Mouse (Mus musculus): ENCODE results near the gene Ncln. TPM values are rescaled to one million over a fixed set of nuclear protein-coding genes. Genes with fewer than 3 reads are reported as not detected.

The Ncln gene
- polyA plus RNA-seq (2015; fragmentation: Nextera tagmentation; extraction: Ambion mirVana), result 61.1 and 61.3 TPM in 2 replicates

DNA sequence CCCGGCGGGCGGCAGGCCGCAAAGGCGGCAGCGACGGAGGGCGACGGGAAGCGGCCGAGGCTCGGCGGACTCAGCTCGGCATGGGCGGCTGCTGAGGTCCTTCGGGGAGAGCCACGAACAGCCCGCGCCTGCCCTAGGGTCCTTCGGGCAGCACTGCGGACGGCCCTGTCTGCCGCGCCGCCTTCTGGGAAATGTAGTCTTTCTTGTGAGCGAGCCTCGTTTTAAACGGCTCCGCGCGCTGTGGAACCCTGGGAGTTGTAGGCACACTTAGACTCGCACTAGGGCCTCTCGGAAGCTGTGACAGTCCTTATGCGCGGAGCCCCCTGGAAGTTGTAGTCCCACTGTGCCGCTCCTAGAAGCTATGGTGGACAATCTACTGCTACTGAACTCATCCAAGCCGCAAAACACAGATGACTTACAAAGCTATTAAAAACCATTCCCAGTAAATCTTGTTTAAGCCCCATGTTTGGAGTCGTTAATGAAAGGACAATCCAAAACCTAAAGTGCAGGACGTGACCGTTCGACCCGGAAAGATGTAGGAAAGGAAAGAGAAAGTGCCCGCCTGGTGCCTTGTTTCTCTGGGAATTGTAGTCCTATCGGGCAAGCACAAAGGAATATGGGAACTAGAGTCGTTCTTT is at the start of gene Ncln:
Gene Ncln (minus strand): TSS at position 129 of the 638 bp plus-strand sequence.
- H3K9ac ChIP-seq (ENCODE audit: low read depth, low read length), result peak within 1 kb of the TSS; percentile 76
- H3K9me3 ChIP-seq (replicated peaks; ENCODE audit: control insufficient read depth, low read length, poor library complexity, severe bottlenecking), result no peaks in the 10 kb centered on the region
- H3K27me3 ChIP-seq (ENCODE audit: control insufficient read depth, insufficient read depth, low read depth, low read length), result no peaks in the 10 kb centered on the region
- peaks cover 18% of the 10 kb centered on the region for H3K4me1 ChIP-seq (ENCODE audit: control insufficient read depth, insufficient read depth, low read length)
- ATAC-seq, result peak; percentile 96
- H3K4me3 ChIP-seq (ENCODE audit: low read depth, low read length), result peak within 1 kb of the TSS; percentile 77
- H3K4me2 ChIP-seq (ENCODE audit: low read length), result peak within 1 kb of the TSS; percentile 100
- H3K27ac ChIP-seq (ENCODE audit: low read length), result peak within 1 kb of the TSS; percentile 84
- H3K36me3 ChIP-seq (ENCODE audit: control insufficient read depth, insufficient read depth, low read length), result peaks cover 13% of the 10 kb centered on the region
- WGBS, result under 1% methylated on average over 45 of the region's 45 CpGs

GRCm38 (mm10) chr10:81545161-81545747 is 49.1 kb upstream of the Ncln start, which contains the start of gene Gna11:
Gna11 (minus strand) TSS chr10:81545190.
- Histone ChIP-seq H3K4me2 (ENCODE audit: low read length) (peak within 1 kb of the TSS; percentile 90), H3K4me3 (ENCODE audit: low read depth, low read length) (peak within 1 kb of the TSS; percentile 92), H3K9me3 (replicated peaks; ENCODE audit: control insufficient read depth, low read length, poor library complexity, severe bottlenecking) (no peaks in the 10 kb centered on the region), H3K36me3 (ENCODE audit: control insufficient read depth, insufficient read depth, low read length) (no peaks in the 10 kb centered on the region), H3K4me1 (ENCODE audit: control insufficient read depth, insufficient read depth, low read length) (peaks cover 23% of the 10 kb centered on the region), H3K27ac (ENCODE audit: low read length) (peak within 1 kb of the TSS; percentile 89), H3K9ac (ENCODE audit: low read depth, low read length) (peak within 1 kb of the TSS; percentile 89), H3K27me3 (ENCODE audit: control insufficient read depth, insufficient read depth, low read depth, low read length) (no peaks in the 10 kb centered on the region)
- peak; percentile 96 for ATAC-seq
- WGBS, result under 1% methylated on average over 57 of the region's 59 CpGs

GRCm38 (mm10) chr10:81544296-81545160 is 48.3 kb upstream of the Ncln start:
- H3K27me3 ChIP-seq (ENCODE audit: control insufficient read depth, insufficient read depth, low read depth, low read length), result no peaks in the 10 kb centered on the region
- peak overlapping the region; percentile 92 for H3K4me3 ChIP-seq (ENCODE audit: low read depth, low read length)
- H3K9ac ChIP-seq (ENCODE audit: low read depth, low read length), result peak overlapping the region; percentile 89
- peaks cover 23% of the 10 kb centered on the region for H3K4me1 ChIP-seq (ENCODE audit: control insufficient read depth, insufficient read depth, low read length)
- ATAC-seq, result peak; percentile 61
- WGBS, result under 1% methylated on average over 86 of the region's 93 CpGs
- no peaks in the 10 kb centered on the region for H3K9me3 ChIP-seq (replicated peaks; ENCODE audit: control insufficient read depth, low read length, poor library complexity, severe bottlenecking)
- H3K36me3 ChIP-seq (ENCODE audit: control insufficient read depth, insufficient read depth, low read length), result no peaks in the 10 kb centered on the region
- H3K4me2 ChIP-seq (ENCODE audit: low read length), result peak overlapping the region; percentile 90
- peak overlapping the region; percentile 89 for H3K27ac ChIP-seq (ENCODE audit: low read length)

- no peak for ATAC-seq
- Histone ChIP-seq H3K4me1 (ENCODE audit: control insufficient read depth, insufficient read depth, low read length) (peaks cover 23% of the 10 kb centered on the region), H3K27ac (ENCODE audit: low read length) (no peak overlapping the region), H3K9ac (ENCODE audit: low read depth, low read length) (peak overlapping the region; percentile 89), H3K4me2 (ENCODE audit: low read length) (peak overlapping the region; percentile 90), H3K36me3 (ENCODE audit: control insufficient read depth, insufficient read depth, low read length) (no peaks in the 10 kb centered on the region), H3K9me3 (replicated peaks; ENCODE audit: control insufficient read depth, low read length, poor library complexity, severe bottlenecking) (no peaks in the 10 kb centered on the region), H3K4me3 (ENCODE audit: low read depth, low read length) (peak overlapping the region; percentile 92), H3K27me3 (ENCODE audit: control insufficient read depth, insufficient read depth, low read depth, low read length) (no peaks in the 10 kb centered on the region)
- WGBS, result 63% methylated on average over 1 of the region's 1 CpGs
Measured at GRCm38 (mm10) chr10:81543633-81544032, 47.4 kb upstream of the Ncln start.

DNA sequence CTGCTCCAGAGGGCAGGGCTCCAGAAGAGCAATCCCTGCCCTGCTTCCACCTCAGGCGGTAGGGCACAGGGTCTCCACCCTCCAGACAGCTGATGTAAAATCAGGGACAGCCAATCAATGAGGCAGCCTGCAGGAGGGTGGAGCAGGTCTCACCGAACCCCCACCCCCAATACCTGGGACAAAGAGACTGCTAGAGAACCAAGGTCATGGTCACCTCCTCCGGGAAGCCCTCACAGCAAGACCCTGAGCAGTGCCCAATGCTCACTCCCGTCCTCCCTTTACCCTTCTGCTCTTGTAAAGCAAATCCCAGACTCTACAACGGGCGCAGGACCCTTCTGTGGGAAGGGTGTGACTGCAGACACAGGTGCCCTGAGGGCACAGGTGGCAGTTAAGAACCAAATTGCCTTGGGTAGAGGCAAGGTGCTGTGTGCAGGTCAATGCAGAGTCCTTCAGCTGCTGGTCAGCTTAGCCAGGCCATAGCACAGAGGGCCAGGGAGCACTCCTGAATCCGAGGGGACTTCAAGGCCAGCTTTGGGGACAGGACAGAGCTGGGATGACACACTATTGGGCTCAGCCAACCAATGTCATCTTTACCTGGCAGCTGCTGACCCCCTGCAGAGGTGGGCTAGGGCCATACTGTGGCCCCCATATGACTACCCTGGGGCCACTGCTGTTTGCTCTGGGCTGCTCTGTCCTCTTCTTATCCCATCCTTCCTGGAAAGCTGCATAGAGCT is 46.7 kb upstream of the Ncln start:
- Histone ChIP-seq H3K4me1 (ENCODE audit: control insufficient read depth, insufficient read depth, low read length) (peaks cover 23% of the 10 kb centered on the region), H3K36me3 (ENCODE audit: control insufficient read depth, insufficient read depth, low read length) (no peaks in the 10 kb centered on the region), H3K4me3 (ENCODE audit: low read depth, low read length) (peak overlapping the region; percentile 92), H3K27ac (ENCODE audit: low read length) (no peak overlapping the region), H3K9me3 (replicated peaks; ENCODE audit: control insufficient read depth, low read length, poor library complexity, severe bottlenecking) (no peaks in the 10 kb centered on the region), H3K27me3 (ENCODE audit: control insufficient read depth, insufficient read depth, low read depth, low read length) (no peaks in the 10 kb centered on the region), H3K4me2 (ENCODE audit: low read length) (peak overlapping the region; percentile 90), H3K9ac (ENCODE audit: low read depth, low read length) (peak overlapping the region; percentile 89; the same call in 1 of the 2 replicates)
- no peak for ATAC-seq
- 76% methylated on average over 7 of the region's 7 CpGs for WGBS

DNA sequence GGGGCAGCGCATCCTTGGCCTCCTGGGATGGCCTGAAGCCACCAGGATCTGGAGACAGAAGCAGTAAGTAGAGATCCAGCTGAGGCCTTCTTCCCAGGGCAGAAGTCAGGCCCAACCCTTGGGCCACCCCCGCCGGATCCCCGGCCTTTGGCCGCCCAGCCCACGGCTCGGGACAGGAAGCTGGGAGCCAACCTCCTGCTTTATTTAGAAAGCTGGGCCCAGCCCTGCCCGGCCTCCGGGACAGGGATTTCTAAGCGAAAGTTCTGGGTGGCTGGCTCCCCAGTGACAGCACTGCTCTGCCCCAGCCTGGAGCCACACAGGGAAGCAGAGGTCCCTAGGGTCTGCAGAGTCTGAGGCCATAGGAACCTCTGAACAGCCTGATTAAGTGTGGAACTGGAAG is 45.6 kb upstream of the Ncln start:
- Histone ChIP-seq H3K27ac (ENCODE audit: low read length) (no peak overlapping the region), H3K4me1 (ENCODE audit: control insufficient read depth, insufficient read depth, low read length) (peaks cover 23% of the 10 kb centered on the region), H3K4me2 (ENCODE audit: low read length) (no peak overlapping the region), H3K9ac (ENCODE audit: low read depth, low read length) (no peak overlapping the region), H3K9me3 (replicated peaks; ENCODE audit: control insufficient read depth, low read length, poor library complexity, severe bottlenecking) (no peaks in the 10 kb centered on the region), H3K36me3 (ENCODE audit: control insufficient read depth, insufficient read depth, low read length) (no peaks in the 10 kb centered on the region), H3K27me3 (ENCODE audit: control insufficient read depth, insufficient read depth, low read depth, low read length) (no peaks in the 10 kb centered on the region), H3K4me3 (ENCODE audit: low read depth, low read length) (no peak overlapping the region)
- 91% methylated on average over 10 of the region's 10 CpGs for WGBS
- ATAC-seq, result no peak

- peaks cover 23% of the 10 kb centered on the region for H3K4me1 ChIP-seq (ENCODE audit: control insufficient read depth, insufficient read depth, low read length)
- no peak overlapping the region for H3K9ac ChIP-seq (ENCODE audit: low read depth, low read length)
- no peaks in the 10 kb centered on the region for H3K9me3 ChIP-seq (replicated peaks; ENCODE audit: control insufficient read depth, low read length, poor library complexity, severe bottlenecking)
- WGBS, result 89% methylated on average over 5 of the region's 5 CpGs
- H3K4me2 ChIP-seq (ENCODE audit: low read length), result no peak overlapping the region
- no peak overlapping the region for H3K4me3 ChIP-seq (ENCODE audit: low read depth, low read length)
- no peak overlapping the region for H3K27ac ChIP-seq (ENCODE audit: low read length)
- no peak for ATAC-seq
- H3K36me3 ChIP-seq (ENCODE audit: control insufficient read depth, insufficient read depth, low read length), result no peaks in the 10 kb centered on the region
- no peaks in the 10 kb centered on the region for H3K27me3 ChIP-seq (ENCODE audit: control insufficient read depth, insufficient read depth, low read depth, low read length)
Measured at GRCm38 (mm10) chr10:81541363-81541762, 45.2 kb upstream of the Ncln start.

DNA sequence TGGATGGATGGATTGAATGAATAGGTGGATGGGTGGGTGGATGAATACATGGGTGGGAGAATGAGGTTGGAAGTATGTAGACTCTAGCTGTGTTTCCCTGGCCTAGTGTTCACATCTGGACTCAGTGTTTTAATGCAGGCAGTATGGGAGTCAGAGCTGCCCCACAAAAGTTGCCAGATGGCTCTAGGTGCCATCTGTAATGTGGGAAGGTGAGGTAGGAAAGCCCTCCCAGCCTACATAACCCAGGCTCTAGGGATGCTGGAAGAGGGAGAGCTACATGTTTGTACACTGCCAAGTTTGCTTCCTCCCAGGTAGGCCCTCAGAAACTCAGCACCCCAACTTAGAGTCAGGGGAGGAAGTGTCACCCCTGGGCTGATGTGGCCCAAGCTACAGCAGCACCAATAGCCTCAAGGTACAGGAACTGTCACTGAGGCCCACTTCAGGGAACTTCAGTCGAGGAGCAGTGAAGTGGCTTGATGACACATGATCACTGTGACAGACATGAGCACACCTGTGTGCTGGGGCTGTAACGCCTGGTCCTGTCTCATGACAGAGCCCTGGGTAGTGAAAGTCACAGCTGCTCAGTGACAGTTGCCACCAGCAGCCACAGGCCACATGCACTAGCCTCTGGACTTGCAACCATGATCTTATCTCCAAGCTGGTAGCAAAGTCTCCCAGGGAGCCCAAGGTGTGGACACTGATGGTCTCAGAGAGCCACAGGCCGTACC is 42.3 kb upstream of the Ncln start:
- Histone ChIP-seq H3K36me3 (ENCODE audit: control insufficient read depth, insufficient read depth, low read length) (no peaks in the 10 kb centered on the region; the same call in 1 of the 2 replicates), H3K4me1 (ENCODE audit: control insufficient read depth, insufficient read depth, low read length) (peaks cover 17% of the 10 kb centered on the region), H3K4me3 (ENCODE audit: low read depth, low read length) (no peak overlapping the region), H3K9ac (ENCODE audit: low read depth, low read length) (no peak overlapping the region), H3K9me3 (replicated peaks; ENCODE audit: control insufficient read depth, low read length, poor library complexity, severe bottlenecking) (no peaks in the 10 kb centered on the region), H3K27ac (ENCODE audit: low read length) (no peak overlapping the region), H3K4me2 (ENCODE audit: low read length) (no peak overlapping the region), H3K27me3 (ENCODE audit: control insufficient read depth, insufficient read depth, low read depth, low read length) (no peaks in the 10 kb centered on the region)
- no peak for ATAC-seq
- WGBS, result 90% methylated on average over 3 of the region's 3 CpGs

Measured in midbrain, embryonic 16.5 days (tissue).